8 mouse cellular contexts compared by ENCODE assay signal in genomic region chr11:82389396-82390291, GRCm38 (mm10). TPM values are rescaled to one million over a fixed set of nuclear protein-coding genes. Genes with fewer than 3 reads are reported as not detected.
DNase-seq lines count a peak whose midpoint lies in the region; ATAC-seq lines count a peak whose summit lies in the region.

No protein-coding gene starts in this region.

- DNase-seq in adrenal gland, postnatal 10 days = peak; percentile 19
- DNase-seq in adrenal gland, postnatal 4 days (ENCODE audit: low spot score in 2 of 2) = no peak
- DNase-seq in lung, postnatal 36 days = no peak
- DNase-seq in forebrain, embryonic 14.5 days (ENCODE audit: low spot score) = peak; percentile 64
- peak; percentile 67 for DNase-seq in limb, embryonic 11.5 days (ENCODE audit: low spot score)
- peak; percentile 73 for DNase-seq in retina, embryonic 14.5 days (ENCODE audit: low spot score)

- H3K4me3 ChIP-seq in lung, embryonic 16.5 days (ENCODE audit: low read length) = peak overlapping the region; percentile 54
- peak overlapping the region; percentile 58 for H3K4me3 ChIP-seq in forebrain, embryonic 14.5 days (ENCODE audit: low read depth, low read length)
- peak overlapping the region; percentile 49 for H3K4me3 ChIP-seq in limb, embryonic 11.5 days (ENCODE audit: low read depth, low read length)

- H3K36me3 ChIP-seq in lung, embryonic 16.5 days (ENCODE audit: control insufficient read depth, insufficient read depth, low read length) = no peaks in the 10 kb centered on the region
- H3K36me3 ChIP-seq in forebrain, embryonic 14.5 days (ENCODE audit: control insufficient read depth, insufficient read depth, low read length) = no peaks in the 10 kb centered on the region
- H3K36me3 ChIP-seq in limb, embryonic 11.5 days (ENCODE audit: control insufficient read depth, insufficient read depth, low read length) = no peaks in the 10 kb centered on the region

- H3K9me3 ChIP-seq in lung, embryonic 16.5 days (ENCODE audit: control insufficient read depth, low read length) = no peaks in the 10 kb centered on the region
- no peaks in the 10 kb centered on the region for H3K9me3 ChIP-seq in forebrain, embryonic 14.5 days (replicated peaks; ENCODE audit: control insufficient read depth, low read length)
- no peaks in the 10 kb centered on the region for H3K9me3 ChIP-seq in limb, embryonic 11.5 days (ENCODE audit: control insufficient read depth, low read length)

- H3K27ac ChIP-seq in lung, embryonic 16.5 days (ENCODE audit: low read length) = no peak overlapping the region
- H3K27ac ChIP-seq in forebrain, embryonic 14.5 days (ENCODE audit: low read depth, low read length) = no peak overlapping the region
- no peak overlapping the region for H3K27ac ChIP-seq in limb, embryonic 11.5 days (replicated peaks; ENCODE audit: low read depth, low read length)

- peak overlapping the region; percentile 52 for H3K9ac ChIP-seq in lung, embryonic 16.5 days (ENCODE audit: low read length)
- peak overlapping the region; percentile 61 for H3K9ac ChIP-seq in forebrain, embryonic 14.5 days (ENCODE audit: low read length)
- peak overlapping the region; percentile 40; the same call in 1 of the 2 replicates for H3K9ac ChIP-seq in limb, embryonic 11.5 days (ENCODE audit: low read length)

- peak; percentile 29; the same call in 1 of the 2 replicates for ATAC-seq in lung, embryonic 16.5 days (ENCODE audit: low read depth)
- peak; percentile 22 for ATAC-seq in forebrain, embryonic 14.5 days
- no peak for ATAC-seq in limb, embryonic 11.5 days (ENCODE audit: insufficient number of reproducible peaks, low FRiP score, low TSS enrichment, low read depth)
- no peak for ATAC-seq in CD4-positive, CD25-positive, alpha-beta regulatory T cell, adult 4 months

- peaks cover 20% of the 10 kb centered on the region for H3K4me1 ChIP-seq in lung, embryonic 16.5 days (replicated peaks; ENCODE audit: control insufficient read depth, insufficient read depth, low read length)
- peaks cover 14% of the 10 kb centered on the region for H3K4me1 ChIP-seq in forebrain, embryonic 14.5 days (ENCODE audit: control insufficient read depth, insufficient read depth, low read length)
- H3K4me1 ChIP-seq in limb, embryonic 11.5 days (ENCODE audit: control insufficient read depth, insufficient read depth, low read length) = peaks cover 2% of the 10 kb centered on the region; the same call in 1 of the 2 replicates

- WGBS in lung, embryonic 16.5 days = 3% methylated on average over 61 of the region's 69 CpGs
- WGBS in forebrain, embryonic 14.5 days = 1% methylated on average over 62 of the region's 69 CpGs
- WGBS in limb, embryonic 11.5 days = 2% methylated on average over 69 of the region's 69 CpGs

- H3K27me3 ChIP-seq in lung, embryonic 16.5 days (ENCODE audit: control insufficient read depth, insufficient read depth, low read depth, low read length) = peaks cover 70% of the 10 kb centered on the region
- peaks cover 38% of the 10 kb centered on the region for H3K27me3 ChIP-seq in forebrain, embryonic 14.5 days (replicated peaks; ENCODE audit: control insufficient read depth, insufficient read depth, low read length)
- H3K27me3 ChIP-seq in limb, embryonic 11.5 days (ENCODE audit: control insufficient read depth, insufficient read depth, low read length) = peaks cover 70% of the 10 kb centered on the region

- peak overlapping the region; percentile 83 for H3K4me2 ChIP-seq in lung, embryonic 16.5 days (ENCODE audit: low read depth, low read length)
- peak overlapping the region; percentile 95 for H3K4me2 ChIP-seq in forebrain, embryonic 14.5 days (ENCODE audit: low read length)
- peak overlapping the region; percentile 96 for H3K4me2 ChIP-seq in limb, embryonic 11.5 days (ENCODE audit: low read depth, severe bottlenecking)

RNA-seq across cellular contexts. Expression of gene Tmem132e, which starts 0.9 kb away (rescaled TPM):
- 1 to 10 TPM in 1 of 2 experiments, under 1 TPM in 1; 0.73 to 1.1 TPM for total RNA-seq in adrenal gland, postnatal 10 days (2021)
- 1 to 10 TPM; 1.2 to 2.3 TPM for total RNA-seq in adrenal gland, postnatal 4 days (2021)
- polyA plus RNA-seq in lung, embryonic 16.5 days (2015; fragmentation: Nextera tagmentation; extraction: Ambion mirVana) = 0.04 TPM in 1 of 2 replicates, not detected in the other
- 0.85 and 0.89 TPM in 2 replicates for polyA plus RNA-seq in forebrain, embryonic 14.5 days (2014; fragmentation: Nextera tagmentation; extraction: Ambion mirVana)
- 0.32 and 0.38 TPM in 2 replicates for polyA plus RNA-seq in limb, embryonic 11.5 days (2014; fragmentation: Nextera tagmentation; extraction: Ambion mirVana)
- not detected for polyA plus RNA-seq in CD4-positive, CD25-positive, alpha-beta regulatory T cell, adult 4 months (2017; shearing (Covaris generic))

Comparison
In these comparisons a context has a peak if more than half of its experiments do, and no peak if none do; other contexts are left out.
1. DNase-seq: peak in adrenal gland, postnatal 10 days (single experiment), forebrain, embryonic 14.5 days (single experiment), limb, embryonic 11.5 days (single experiment) and retina, embryonic 14.5 days (single experiment); none in adrenal gland, postnatal 4 days (0 of 2) and lung, postnatal 36 days (single experiment).
2. ATAC-seq: peak in lung, embryonic 16.5 days (single experiment) and forebrain, embryonic 14.5 days (single experiment); none in limb, embryonic 11.5 days (single experiment) and CD4-positive, CD25-positive, alpha-beta regulatory T cell, adult 4 months (single experiment).
3. Peak in every context shown above with its lines, with median percentiles within 50 percentile points of each other: H3K4me2 ChIP-seq, H3K4me3 ChIP-seq and H3K9ac ChIP-seq.